Mouse (Mus musculus) layer of hippocampus, postnatal 14 days (tissue): ENCODE data around the gene Plpp2. TPM values are rescaled to one million over a fixed set of nuclear protein-coding genes. Genes with fewer than 3 reads are reported as not detected.

ENCODE experiments used
- DNase-seq, 2 experiments: peaks; one replicate each; pipeline ENCODE4 v3.0.0; 2021 to 2022; ENCODE audit warnings: low spot score in 2 of 2, mixed read lengths in 1 of 2
- microRNA-seq, 2 experiments: library from miRNA; unstranded; fragments of <30 nt; microRNA quantifications; one replicate each; pipeline ENCODE4 v1.2.0; 2021
- total RNA-seq, 2 experiments: library from RNA; stranded (reverse); gene quantifications; 2 replicates each; pipeline ENCODE4 v1.2.3; 2021

Gene Plpp2
- total RNA-seq, 2 experiments from 2014 or later, result 5.2 to 8.5 TPM

- DNase-seq, result no peak
Measured at GRCm38 (mm10) chr10:79530721-79531120, 2.9 kb downstream of the Plpp2 start.

- no peak for DNase-seq
Measured at GRCm38 (mm10) chr10:79530241-79530640, 3.4 kb downstream of the Plpp2 start.

- DNase-seq, result no peak
Measured at GRCm38 (mm10) chr10:79528081-79528480, 5.5 kb downstream of the Plpp2 start.

GRCm38 (mm10) chr10:79527453-79527845 is 6.1 kb downstream of the Plpp2 start:
- DNase-seq, result no peak

GRCm38 (mm10) chr10:79526661-79527452 is 6.7 kb downstream of the Plpp2 start:
- no peak for DNase-seq

- no peak for DNase-seq
Measured at GRCm38 (mm10) chr10:79525456-79526325, 7.9 kb downstream of the Plpp2 start.

- DNase-seq, result no peak
Measured at GRCm38 (mm10) chr10:79524433-79524832, 9.2 kb downstream of the Plpp2 start.

GRCm38 (mm10) chr10:79506709-79507108 is 26.9 kb downstream of the Plpp2 start:
- no peak for DNase-seq

- peak in 1 of 2 experiments; percentile 9 for DNase-seq
Measured at GRCm38 (mm10) chr10:79502830-79503644, 30.6 kb downstream of the Plpp2 start.

GRCm38 (mm10) chr10:79496701-79497288 is 36.8 kb downstream of the Plpp2 start:
- DNase-seq, result no peak

GRCm38 (mm10) chr10:79495886-79496285 is 37.7 kb downstream of the Plpp2 start:
- no peak for DNase-seq

Small RNAs within 50 kb of the gene (microRNA-seq; reads per million reads assigned to microRNA genes)
- 0.28 to 1.6 reads per million in 2 experiments for gene Mir6909

Other genes starting within 250 kb of the Plpp2 start
- gene Vmn2r82, start 177.3 kb downstream of the Plpp2 start, total RNA-seq, result not detected
- not detected for gene Vmn2r83, start 65.1 kb downstream of the Plpp2 start, total RNA-seq
- gene Mier2, start 21.4 kb upstream of the Plpp2 start, total RNA-seq, result 10 to 100 TPM; 51.5 to 52.8 TPM
- not detected for gene Theg, start 53.5 kb upstream of the Plpp2 start, total RNA-seq
- gene C2cd4c, start 80.2 kb upstream of the Plpp2 start, total RNA-seq, result 1 to 10 TPM; 6.5 to 8.3 TPM
- 10 to 100 TPM; 42.7 to 44.5 TPM for gene Shc2, start 104.1 kb upstream of the Plpp2 start, total RNA-seq
- gene Odf3l2, start 111.9 kb upstream of the Plpp2 start, total RNA-seq, result under 1 TPM; 0.52 to 0.53 TPM
- under 1 TPM in 1 of 2 experiments, not detected in 1; 0.37 TPM for gene Madcam1, start 130.8 kb upstream of the Plpp2 start, total RNA-seq
- 10 to 100 TPM; 72.3 to 73.2 TPM for gene Tpgs1, start 135.6 kb upstream of the Plpp2 start, total RNA-seq
- gene Cdc34, start 148.4 kb upstream of the Plpp2 start, total RNA-seq, result 10 to 100 TPM; 60.9 to 68.5 TPM
- 1 to 10 TPM; 1.7 to 1.9 TPM for gene Gzmm, start 155.2 kb upstream of the Plpp2 start, total RNA-seq
- gene Bsg, start 170.7 kb upstream of the Plpp2 start, total RNA-seq, result 100 to 1,000 TPM; 695 to 807 TPM
- gene Hcn2, start 182.8 kb upstream of the Plpp2 start, total RNA-seq, result 10 to 100 TPM; 89.2 to 96.6 TPM
- gene Polrmt, start 212.8 kb upstream of the Plpp2 start, total RNA-seq, result 10 to 100 TPM; 45.3 to 49.0 TPM
- 1 to 10 TPM in 1 of 2 experiments, under 1 TPM in 1; 0.88 to 1.7 TPM for gene Fgf22, start 221.3 kb upstream of the Plpp2 start, total RNA-seq
- 10 to 100 TPM; 86.1 to 90.5 TPM for gene Rnf126, start 233.2 kb upstream of the Plpp2 start, total RNA-seq
- gene Fstl3, start 243.5 kb upstream of the Plpp2 start, total RNA-seq, result 1 to 10 TPM; 1.2 to 2.4 TPM